Mouse (Mus musculus) heart, embryonic 15.5 days (tissue): ENCODE results near the gene Med9. TPM values are rescaled to one million over a fixed set of nuclear protein-coding genes. Genes with fewer than 3 reads are reported as not detected.
"Not testable (repeated sequence)": the region's sequence is repeated elsewhere in the genome, so short reads cannot be mapped to it uniquely, and the experiment has no call there.

Experiments used
- ATAC-seq: fragments of 200-750 bp; cut with Nextera tagmentation; replicated peaks from 2 replicates; pipeline ENCODE4 v1.8.0; 2017; ENCODE audit warnings: low read depth, moderate TSS enrichment; ENCODE audit not compliant: insufficient number of reproducible peaks, insufficient read depth, low FRiP score
- H3K27ac ChIP-seq: fragments of 300-500 bp; sonication (generic); 2 replicates; pipeline ENCODE4 v1.5.1; 2015; ENCODE audit warnings: mild to moderate bottlenecking, inconsistent platforms
- H3K27me3 ChIP-seq: fragments of 300-500 bp; sonication (generic); 2 replicates; pipeline ENCODE4 v1.6.1; 2015; ENCODE audit warnings: inconsistent platforms
- H3K36me3 ChIP-seq: fragments of 300-500 bp; sonication (generic); 2 replicates; pipeline ENCODE4 v1.6.1; 2015; ENCODE audit warnings: mild to moderate bottlenecking, inconsistent platforms
- H3K4me1 ChIP-seq: fragments of 300-500 bp; sonication (generic); replicated peaks from 2 replicates; pipeline ENCODE4 v1.6.1; 2015; ENCODE audit warnings: inconsistent platforms
- H3K4me2 ChIP-seq: fragments of 300-500 bp; sonication (generic); 2 replicates; pipeline ENCODE4 v1.6.1; 2015; ENCODE audit warnings: inconsistent platforms, mild to moderate bottlenecking, moderate library complexity
- H3K4me3 ChIP-seq: fragments of 300-500 bp; sonication (generic); 2 replicates; pipeline ENCODE4 v1.5.1; 2015; ENCODE audit warnings: mild to moderate bottlenecking, inconsistent platforms
- H3K9ac ChIP-seq: fragments of 300-500 bp; sonication (generic); 2 replicates; pipeline ENCODE4 v1.6.1; 2015; ENCODE audit warnings: mild to moderate bottlenecking, inconsistent platforms
- H3K9me3 ChIP-seq: fragments of 300-500 bp; sonication (generic); replicated peaks from 2 replicates; pipeline ENCODE4 v1.6.1; 2016; ENCODE audit warnings: inconsistent platforms
- WGBS: fragments of 180-500 bp; shearing (Covaris S2); methylation state at CpG from one replicate; pipeline ENCODE4 v1.1.7; 2015; ENCODE audit warnings: mixed read lengths; 5-methylcytosine and 5-hydroxymethylcytosine counted together
- polyA plus RNA-seq: library from polyadenylated mRNA; unstranded; fragments of >200 nt; fragmentation: Nextera tagmentation; extraction: Ambion mirVana; gene quantifications from 2 replicates; pipeline ENCODE4 v1.2.1, GENCODE M21; 2015

The Med9 gene
- polyA plus RNA-seq, 1 experiment from 2014 or later, result 40.0 TPM

DNA sequence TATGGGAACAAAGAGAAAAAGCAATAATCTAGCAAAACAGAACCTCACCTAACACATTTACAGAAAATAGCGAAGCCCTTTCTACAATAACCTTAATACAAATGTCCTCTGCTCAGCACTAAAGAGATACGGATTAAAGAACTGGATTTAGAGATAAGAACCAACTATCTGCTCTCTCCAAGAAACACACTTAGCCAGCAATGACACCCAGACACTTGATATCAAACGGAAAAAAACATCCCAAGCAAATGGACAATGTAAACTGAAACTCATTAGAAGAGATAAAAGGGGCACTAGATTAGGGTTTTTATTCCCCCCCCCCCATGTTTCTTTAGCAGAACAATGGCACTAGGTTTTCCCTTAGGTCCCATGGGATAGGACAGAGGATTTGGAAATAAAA, 28.6 kb upstream of the Med9 start:
- Histone ChIP-seq H3K4me2 (no peak overlapping the region), H3K36me3 (no peaks in the 10 kb centered on the region), H3K27ac (no peak overlapping the region), H3K4me1 (peaks cover 24% of the 10 kb centered on the region; the same call in 1 of the 2 replicates), H3K4me3 (no peak overlapping the region), H3K27me3 (no peaks in the 10 kb centered on the region), H3K9me3 (no peaks in the 10 kb centered on the region), H3K9ac (no peak overlapping the region)
- WGBS, result 38% methylated on average over 3 of the region's 3 CpGs
- ATAC-seq, result no peak

DNA sequence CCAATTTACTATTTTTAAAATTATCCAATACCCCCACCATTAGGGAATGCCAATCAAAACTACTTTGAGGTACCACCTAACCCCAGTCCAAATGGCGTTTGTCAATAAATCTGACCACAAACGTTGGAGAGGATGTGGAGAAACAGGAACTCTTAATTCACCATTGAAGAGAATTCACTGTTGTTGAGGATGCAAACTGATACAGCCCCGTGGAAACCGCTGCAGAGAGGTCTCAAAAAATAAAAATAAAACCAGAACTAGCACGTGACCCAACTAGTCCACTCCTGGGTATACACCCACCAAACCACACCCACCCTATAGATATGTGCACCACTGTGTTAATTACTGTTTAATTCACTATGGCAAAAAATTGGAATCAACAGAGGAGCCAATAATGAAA, 27.7 kb upstream of the Med9 start:
- H3K4me1 ChIP-seq, result peaks cover 24% of the 10 kb centered on the region; the same call in 1 of the 2 replicates
- no peaks in the 10 kb centered on the region for H3K9me3 ChIP-seq
- no peaks in the 10 kb centered on the region for H3K36me3 ChIP-seq
- ATAC-seq, result no peak
- H3K4me3 ChIP-seq, result no peak overlapping the region
- no peaks in the 10 kb centered on the region for H3K27me3 ChIP-seq
- no peak overlapping the region for H3K4me2 ChIP-seq
- H3K27ac ChIP-seq, result no peak overlapping the region
- no peak overlapping the region for H3K9ac ChIP-seq
- 58% methylated on average over 5 of the region's 5 CpGs for WGBS

DNA sequence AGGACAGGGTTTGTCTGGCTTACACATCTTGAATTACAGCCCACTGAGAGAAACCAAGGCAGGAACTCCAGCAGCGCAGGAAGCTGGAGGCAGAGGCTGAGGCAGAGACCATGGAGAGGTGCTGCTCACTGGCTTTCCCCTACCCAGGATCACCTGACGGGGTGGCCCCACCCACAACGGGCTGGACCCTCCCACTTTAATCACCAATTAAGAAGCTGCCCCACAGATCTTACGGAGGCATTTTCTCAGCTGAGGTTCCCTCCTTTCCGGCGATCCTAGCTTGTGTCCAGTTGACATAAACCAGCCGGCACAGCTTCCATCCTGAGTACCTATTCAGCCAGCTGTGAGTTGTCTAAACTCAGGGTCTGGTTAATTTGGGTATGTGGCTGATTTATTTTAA, 26.7 kb upstream of the Med9 start:
- WGBS, result 28% methylated on average over 7 of the region's 7 CpGs
- Histone ChIP-seq H3K27ac (no peak overlapping the region), H3K36me3 (no peaks in the 10 kb centered on the region), H3K4me1 (peaks cover 22% of the 10 kb centered on the region; the same call in 1 of the 2 replicates), H3K9me3 (no peaks in the 10 kb centered on the region), H3K9ac (no peak overlapping the region), H3K4me2 (peak overlapping the region; percentile 3; the same call in 1 of the 2 replicates), H3K4me3 (no peak overlapping the region), H3K27me3 (no peaks in the 10 kb centered on the region)
- ATAC-seq, result no peak

DNA sequence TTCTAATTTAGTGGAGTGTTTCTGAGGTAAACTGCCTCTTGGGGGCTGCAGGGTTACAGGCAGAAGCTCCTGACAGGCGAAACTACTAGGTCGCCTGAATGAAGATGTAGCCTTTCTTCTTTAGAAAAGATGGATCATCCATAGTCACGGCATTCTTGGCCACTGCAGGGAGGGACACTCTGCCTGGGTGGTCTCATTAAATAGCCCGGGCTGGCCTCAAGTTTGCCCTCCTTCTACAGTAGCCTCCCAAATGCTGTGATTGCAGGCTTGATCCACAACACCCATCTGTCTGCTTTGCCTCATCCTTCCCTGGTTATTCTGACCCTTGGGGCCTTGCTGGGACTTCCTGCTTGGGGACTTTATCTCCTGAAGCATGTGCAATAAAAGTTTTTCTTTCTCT, 18.0 kb upstream of the Med9 start:
- Histone ChIP-seq H3K9me3 (no peaks in the 10 kb centered on the region), H3K27ac (no peak overlapping the region), H3K4me3 (no peak overlapping the region), H3K27me3 (no peaks in the 10 kb centered on the region; the same call in 1 of the 2 replicates), H3K36me3 (no peaks in the 10 kb centered on the region), H3K9ac (no peak overlapping the region), H3K4me2 (no peak overlapping the region), H3K4me1 (peaks cover 12% of the 10 kb centered on the region)
- ATAC-seq, result no peak
- 56% methylated on average over 4 of the region's 4 CpGs for WGBS

DNA sequence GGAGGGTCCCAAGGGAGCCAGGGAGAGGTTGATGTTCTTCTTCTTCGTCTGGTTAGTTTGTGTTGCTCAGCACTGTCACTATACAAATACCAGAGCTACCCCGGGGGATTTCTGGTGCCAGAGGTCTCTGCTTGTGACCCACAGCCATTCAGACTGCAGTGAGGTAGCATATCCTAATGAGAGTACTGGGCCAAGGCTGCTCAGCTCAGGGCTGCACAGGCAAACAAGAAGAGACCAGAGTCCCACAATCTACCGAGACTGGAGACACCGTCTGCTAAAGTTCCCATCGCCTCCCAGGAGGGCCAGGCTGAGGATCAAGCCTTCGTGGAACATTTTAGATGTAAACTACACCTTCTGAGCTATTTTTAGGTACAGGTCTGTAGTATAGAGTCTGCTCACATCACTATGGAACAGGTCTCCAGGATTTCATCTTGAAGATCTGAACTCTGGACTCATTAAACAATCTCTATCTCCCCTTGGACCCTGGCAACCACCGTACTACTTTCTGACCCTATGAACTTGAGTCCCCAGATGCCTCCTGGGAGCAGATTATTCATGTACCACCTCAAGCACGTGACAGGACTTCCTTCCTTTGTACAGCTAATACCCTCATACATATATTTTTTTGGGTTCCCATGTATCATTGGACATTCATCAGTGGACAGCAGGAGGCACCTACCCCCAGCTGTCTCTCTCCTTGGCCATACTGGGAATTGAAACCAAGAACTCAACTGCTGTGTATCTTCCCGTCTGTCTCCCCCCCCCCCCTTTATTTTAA, 15.3 kb upstream of the Med9 start:
- Histone ChIP-seq H3K4me3 (no peak overlapping the region), H3K9ac (no peak overlapping the region), H3K4me1 (peaks cover 12% of the 10 kb centered on the region), H3K4me2 (no peak overlapping the region), H3K27ac (no peak overlapping the region), H3K9me3 (no peaks in the 10 kb centered on the region), H3K36me3 (no peaks in the 10 kb centered on the region), H3K27me3 (no peaks in the 10 kb centered on the region; the same call in 1 of the 2 replicates)
- ATAC-seq, result no peak
- WGBS, result 62% methylated on average over 9 of the region's 9 CpGs

DNA sequence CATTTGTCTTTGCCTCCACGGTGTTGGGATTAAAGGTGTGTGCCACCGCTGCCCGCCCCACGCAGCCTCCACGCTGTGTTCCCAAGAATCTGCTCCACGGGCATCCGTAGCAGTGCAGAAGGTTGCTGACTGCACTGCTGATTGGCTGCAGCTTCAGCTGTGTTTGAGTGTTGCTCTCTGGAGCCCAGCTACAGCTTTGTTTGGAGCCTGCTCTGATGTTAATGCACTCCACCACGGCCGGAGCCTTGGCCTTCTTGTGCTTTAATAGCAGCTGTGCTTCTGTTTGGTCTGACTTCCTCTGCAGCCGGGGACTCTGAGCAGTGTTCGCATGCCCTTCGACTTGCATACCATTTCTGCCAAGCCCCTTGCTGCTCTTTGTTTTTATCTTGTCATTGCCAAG, 14.1 kb upstream of the Med9 start:
- 37% methylated on average over 12 of the region's 12 CpGs for WGBS
- Histone ChIP-seq H3K4me2 (no peak overlapping the region), H3K36me3 (no peaks in the 10 kb centered on the region), H3K27me3 (no peaks in the 10 kb centered on the region; the same call in 1 of the 2 replicates), H3K4me3 (no peak overlapping the region), H3K27ac (no peak overlapping the region), H3K9me3 (no peaks in the 10 kb centered on the region), H3K9ac (no peak overlapping the region), H3K4me1 (peaks cover 12% of the 10 kb centered on the region)
- no peak; the same call in 1 of the 2 replicates for ATAC-seq

DNA sequence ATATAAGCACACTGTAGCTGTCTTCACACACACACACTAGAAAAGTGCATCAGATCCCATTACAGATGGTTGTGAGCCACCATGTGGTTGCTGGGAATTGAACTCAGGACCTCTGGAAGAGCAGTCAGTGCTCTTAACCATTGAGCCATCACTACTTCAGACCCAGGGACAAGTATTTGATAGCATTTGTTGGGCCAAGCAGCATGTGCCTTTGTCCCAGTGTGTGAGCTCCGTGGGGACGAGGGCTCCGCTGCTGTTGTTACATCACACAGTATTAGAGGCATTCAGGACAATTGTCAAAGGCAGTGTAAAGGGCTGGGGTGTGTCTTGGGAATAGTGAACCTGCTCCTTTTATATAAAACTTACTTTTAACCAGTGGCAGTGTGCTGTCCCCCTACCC, 11.0 kb upstream of the Med9 start:
- WGBS, result 74% methylated on average over 3 of the region's 3 CpGs
- H3K9ac ChIP-seq, result no peak overlapping the region
- no peak overlapping the region for H3K4me3 ChIP-seq
- peaks cover 14% of the 10 kb centered on the region for H3K4me1 ChIP-seq
- H3K36me3 ChIP-seq, result no peaks in the 10 kb centered on the region
- no peaks in the 10 kb centered on the region for H3K27me3 ChIP-seq
- H3K9me3 ChIP-seq, result no peaks in the 10 kb centered on the region
- no peak for ATAC-seq
- H3K27ac ChIP-seq, result no peak overlapping the region
- H3K4me2 ChIP-seq, result no peak overlapping the region

DNA sequence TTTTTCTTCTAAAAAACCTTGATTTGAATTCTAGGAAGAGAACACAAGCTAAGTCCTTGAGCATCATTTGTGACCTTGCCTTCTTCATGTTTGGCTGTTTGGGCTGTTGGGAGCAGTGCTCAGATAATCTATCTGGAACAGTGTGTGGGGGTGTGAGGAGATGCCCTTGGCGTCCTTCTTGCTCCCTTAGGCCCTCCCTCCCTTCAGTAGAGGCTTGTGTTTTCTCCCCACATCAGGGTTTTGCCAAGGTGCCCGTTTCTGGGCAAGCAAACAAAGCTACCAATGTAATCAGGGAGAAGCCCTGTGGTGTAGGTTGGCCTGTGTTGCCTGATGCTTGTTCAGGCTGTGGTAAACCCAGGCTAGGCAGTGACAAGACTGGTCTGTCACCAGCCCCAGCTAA, 10.4 kb upstream of the Med9 start:
- Histone ChIP-seq H3K9ac (no peak overlapping the region), H3K4me3 (no peak overlapping the region), H3K4me2 (no peak overlapping the region), H3K4me1 (peaks cover 14% of the 10 kb centered on the region), H3K9me3 (no peaks in the 10 kb centered on the region), H3K27ac (no peak overlapping the region), H3K36me3 (no peaks in the 10 kb centered on the region), H3K27me3 (no peaks in the 10 kb centered on the region)
- WGBS, result 41% methylated on average over 2 of the region's 2 CpGs
- no peak for ATAC-seq

DNA sequence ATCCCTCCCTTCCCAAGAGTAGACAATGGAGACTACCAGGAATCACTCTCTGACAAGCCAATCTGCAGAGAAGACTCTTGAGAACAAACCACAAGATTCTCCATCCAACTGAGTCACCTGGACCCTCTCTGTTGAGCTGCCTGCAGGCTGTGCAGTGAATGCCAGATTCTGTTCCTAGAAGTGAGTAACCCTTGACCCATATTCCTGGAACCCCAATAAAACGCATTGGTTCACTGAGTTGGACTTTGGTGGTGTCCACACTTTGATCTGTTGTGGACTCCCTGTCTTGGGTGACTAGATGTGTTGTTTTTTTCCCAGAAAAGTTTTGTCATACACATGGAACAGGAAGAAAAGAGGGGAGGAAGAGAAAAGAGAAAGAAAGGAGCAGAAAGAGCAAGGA, 8.2 kb upstream of the Med9 start:
- ATAC-seq, result no peak
- Histone ChIP-seq H3K4me2 (no peak overlapping the region), H3K27ac (no peak overlapping the region), H3K9ac (no peak overlapping the region), H3K4me1 (peaks cover 4% of the 10 kb centered on the region), H3K9me3 (no peaks in the 10 kb centered on the region), H3K36me3 (no peaks in the 10 kb centered on the region), H3K27me3 (no peaks in the 10 kb centered on the region), H3K4me3 (no peak overlapping the region)
- 74% methylated on average over 1 of the region's 1 CpGs for WGBS

DNA sequence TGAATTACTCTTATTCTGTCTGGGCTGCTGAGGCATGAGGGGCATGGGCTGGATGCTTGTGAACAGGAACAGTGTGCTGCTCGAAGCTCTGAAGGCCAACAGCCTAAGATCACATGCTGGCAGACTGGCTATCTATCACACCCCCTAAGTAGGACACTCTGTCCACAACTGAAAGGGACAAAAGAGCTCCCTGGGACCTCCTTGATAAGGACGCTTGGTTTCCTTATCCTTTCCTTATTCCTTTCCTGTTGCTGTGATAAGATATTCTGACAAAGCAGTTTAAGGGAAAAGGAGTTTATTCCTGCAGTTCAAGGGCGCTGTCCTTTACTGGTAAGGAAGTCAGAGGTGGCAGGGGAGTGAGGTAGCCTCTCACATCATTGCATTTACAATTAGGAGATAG, 7.4 kb upstream of the Med9 start:
- no peak overlapping the region for H3K9ac ChIP-seq
- no peaks in the 10 kb centered on the region for H3K36me3 ChIP-seq
- 47% methylated on average over 3 of the region's 3 CpGs for WGBS
- peaks cover 4% of the 10 kb centered on the region for H3K4me1 ChIP-seq
- H3K27me3 ChIP-seq, result no peaks in the 10 kb centered on the region
- H3K27ac ChIP-seq, result no peak overlapping the region
- H3K9me3 ChIP-seq, result no peaks in the 10 kb centered on the region
- no peak overlapping the region for H3K4me3 ChIP-seq
- H3K4me2 ChIP-seq, result no peak overlapping the region
- ATAC-seq, result no peak

DNA sequence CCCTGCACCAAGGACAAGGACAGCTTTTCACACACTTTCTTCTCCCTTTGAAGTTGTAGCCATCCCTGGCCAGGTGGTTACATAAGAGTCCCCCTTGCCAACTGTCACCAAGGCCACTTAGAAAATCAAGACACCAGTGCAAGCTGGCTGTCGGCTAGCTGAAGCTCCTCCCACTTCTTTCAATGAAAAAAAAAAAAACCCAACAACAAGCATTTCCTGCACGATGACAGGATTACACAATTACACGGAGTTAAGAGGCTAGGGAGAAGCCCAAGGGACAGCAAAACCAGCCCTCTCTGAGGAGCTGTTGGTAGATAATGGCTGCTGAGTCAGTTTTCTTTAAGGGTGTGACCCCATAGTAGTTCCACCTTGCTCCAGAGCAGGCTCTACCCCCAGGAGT, 6.6 kb upstream of the Med9 start:
- no peaks in the 10 kb centered on the region for H3K27me3 ChIP-seq
- no peak for ATAC-seq
- no peaks in the 10 kb centered on the region for H3K9me3 ChIP-seq
- H3K4me1 ChIP-seq, result peaks cover 4% of the 10 kb centered on the region
- H3K27ac ChIP-seq, result no peak overlapping the region
- no peaks in the 10 kb centered on the region for H3K36me3 ChIP-seq
- H3K4me3 ChIP-seq, result no peak overlapping the region
- 13% methylated on average over 3 of the region's 3 CpGs for WGBS
- H3K4me2 ChIP-seq, result no peak overlapping the region
- no peak overlapping the region for H3K9ac ChIP-seq

DNA sequence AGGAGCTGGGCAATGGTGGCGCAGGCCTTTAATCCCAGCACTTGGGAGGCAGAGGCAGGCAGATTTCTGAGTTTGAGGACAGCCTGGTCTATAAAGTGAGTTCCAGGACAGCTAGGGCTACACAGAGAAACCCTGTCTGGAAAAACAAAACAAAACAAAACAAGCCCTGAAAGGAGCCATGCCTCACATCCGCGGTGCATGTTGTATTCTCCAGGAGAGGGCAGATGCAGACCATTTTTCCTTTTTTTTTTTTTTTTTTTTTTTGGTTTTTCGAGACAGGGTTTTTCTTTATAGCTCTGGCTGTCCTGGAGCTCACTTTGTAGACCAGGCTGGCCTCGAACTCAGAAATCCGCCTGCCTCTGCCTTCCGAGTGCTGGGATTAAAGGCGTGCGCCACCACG, 3.2 kb upstream of the Med9 start:
- not testable (repeated sequence) for H3K4me2 ChIP-seq, ATAC-seq, H3K4me3 ChIP-seq, H3K27ac ChIP-seq, H3K9ac ChIP-seq, H3K27me3 ChIP-seq, H3K36me3 ChIP-seq, H3K9me3 ChIP-seq
- peaks cover 24% of the 10 kb centered on the region for H3K4me1 ChIP-seq
- WGBS, result 84% methylated on average over 10 of the region's 10 CpGs
